Mouse (Mus musculus): ENCODE results near the gene Ube2f. TPM values are rescaled to one million over a fixed set of nuclear protein-coding genes. Genes with fewer than 3 reads are reported as not detected.

Ube2f gene
- 72.4 and 80.5 TPM in 2 replicates for polyA plus RNA-seq (2014; fragmentation: Nextera tagmentation; extraction: Ambion mirVana)

DNA sequence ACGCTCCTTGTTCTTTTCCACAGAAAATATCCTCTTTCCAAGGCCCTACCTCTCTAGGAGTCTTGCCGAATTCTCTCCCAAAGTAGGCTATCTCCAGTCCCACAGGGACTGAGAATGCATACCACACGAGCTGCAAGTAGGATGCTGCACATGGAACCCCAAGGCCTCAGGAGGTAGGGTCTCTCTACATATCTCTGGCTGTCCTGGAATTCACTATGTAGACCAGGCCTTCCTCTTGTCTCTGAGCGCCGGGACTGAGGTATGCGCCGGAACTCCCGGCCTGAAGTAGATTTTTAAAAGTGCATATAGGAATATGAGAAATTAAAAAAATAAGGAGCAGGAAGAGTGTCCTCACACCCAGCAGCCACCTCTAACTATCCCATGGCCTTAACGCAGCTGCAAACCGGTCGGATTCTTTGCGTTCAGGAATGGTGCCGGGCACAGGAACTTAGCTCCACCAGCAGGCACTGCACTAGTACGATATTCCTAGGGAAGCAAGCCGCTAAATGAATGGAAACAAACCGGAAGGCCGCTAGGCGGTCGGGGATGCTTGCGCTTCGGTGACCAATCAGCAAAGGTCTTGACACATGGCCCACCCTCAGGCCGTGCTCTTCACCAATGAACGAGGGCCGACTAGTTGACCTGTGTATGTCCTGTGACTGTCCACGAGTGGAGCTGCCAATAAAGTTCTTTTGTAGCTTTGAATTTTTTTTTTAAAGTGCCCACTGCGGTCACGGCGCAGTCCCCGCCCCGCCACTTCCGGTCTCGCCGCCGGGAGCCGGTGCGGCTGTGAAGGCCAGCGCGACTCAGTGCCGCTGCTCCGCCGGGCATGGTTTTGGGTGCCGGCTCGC lies at the start of gene Ube2f:
TSS of gene Ube2f (plus strand) at position 741 of the 851 bp plus-strand sequence.
- Histone ChIP-seq H3K4me3 (ENCODE audit: low read length) (peak within 1 kb of the TSS; percentile 99), H3K9me3 (ENCODE audit: control insufficient read depth, low read length) (no peaks in the 10 kb centered on the region), H3K27me3 (ENCODE audit: control insufficient read depth, insufficient read depth, low read length) (no peaks in the 10 kb centered on the region), H3K36me3 (ENCODE audit: control insufficient read depth, insufficient read depth, low read length) (0 out of 2 replicates have a peak, but pooled peaks cover 3% of the 10 kb centered on the region), H3K9ac (ENCODE audit: low read depth, low read length) (peak within 1 kb of the TSS; percentile 97), H3K27ac (ENCODE audit: low read depth, low read length) (peak within 1 kb of the TSS; percentile 85), H3K4me1 (ENCODE audit: control insufficient read depth, insufficient read depth, low read length) (peaks cover 16% of the 10 kb centered on the region), H3K4me2 (replicated peaks; ENCODE audit: low read depth, low read length) (peak within 1 kb of the TSS; percentile 81)
- peak; percentile 99 for ATAC-seq (ENCODE audit: low FRiP score, low TSS enrichment)
- WGBS: under 1% methylated on average over 43 of the region's 43 CpGs

DNA sequence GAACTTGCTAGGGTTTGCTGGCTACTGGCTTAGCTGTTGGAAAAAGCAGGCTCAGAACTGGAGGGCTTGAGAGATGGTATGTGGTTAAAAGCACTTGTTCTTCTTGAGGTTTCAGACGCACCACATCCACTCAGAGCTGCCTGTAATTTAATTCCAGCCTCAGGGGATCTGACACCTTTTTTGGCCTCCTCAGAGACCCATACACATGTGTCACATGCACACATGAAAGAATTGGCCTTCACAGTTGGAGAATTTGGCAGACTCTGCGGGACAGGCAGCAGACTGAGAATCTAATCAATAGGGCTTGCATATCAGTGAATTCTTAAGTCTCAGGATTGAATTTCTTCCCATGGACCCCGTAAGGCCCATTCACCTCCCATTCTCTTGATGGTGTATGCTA lies 49.0 kb upstream of the Ube2f start:
- Histone ChIP-seq H3K36me3 (ENCODE audit: control insufficient read depth, insufficient read depth, low read length) (no peaks in the 10 kb centered on the region), H3K4me2 (replicated peaks; ENCODE audit: low read depth, low read length) (no peak overlapping the region), H3K27ac (ENCODE audit: low read depth, low read length) (no peak overlapping the region), H3K4me1 (ENCODE audit: control insufficient read depth, insufficient read depth, low read length) (no peaks in the 10 kb centered on the region), H3K9me3 (ENCODE audit: control insufficient read depth, low read length) (no peaks in the 10 kb centered on the region), H3K9ac (ENCODE audit: low read depth, low read length) (no peak overlapping the region), H3K27me3 (ENCODE audit: control insufficient read depth, insufficient read depth, low read length) (no peaks in the 10 kb centered on the region), H3K4me3 (ENCODE audit: low read length) (no peak overlapping the region)
- WGBS: 58% methylated on average over 3 of the region's 3 CpGs
- no peak for ATAC-seq (ENCODE audit: low FRiP score, low TSS enrichment)

DNA sequence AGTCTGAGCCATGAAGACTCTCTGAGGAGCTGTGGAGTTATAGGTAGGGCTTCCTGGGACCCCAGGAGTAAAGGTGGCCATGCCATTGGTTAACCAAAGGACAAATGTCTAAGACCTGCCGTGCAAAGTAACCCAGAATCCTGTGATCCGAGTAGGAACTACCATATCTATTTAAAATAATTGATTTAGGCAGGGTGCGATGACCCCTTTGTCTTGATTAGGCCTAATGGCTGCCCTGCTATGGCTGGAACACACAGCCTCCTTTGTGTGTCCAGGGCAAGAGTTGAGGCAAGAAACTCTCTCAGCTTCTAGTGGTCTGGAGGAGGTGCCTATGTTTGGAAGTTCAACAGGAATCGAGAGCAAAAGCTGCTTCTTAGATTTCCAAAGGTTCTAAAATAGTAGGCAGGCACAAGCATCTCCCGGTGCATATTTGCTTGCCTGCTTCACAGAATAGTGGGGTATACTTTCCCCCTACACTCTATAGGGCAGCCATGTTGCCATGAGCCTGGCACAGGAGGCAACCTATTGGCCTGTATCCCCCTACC lies 45.8 kb upstream of the Ube2f start:
- Histone ChIP-seq H3K4me2 (replicated peaks; ENCODE audit: low read depth, low read length) (no peak overlapping the region), H3K9me3 (ENCODE audit: control insufficient read depth, low read length) (no peaks in the 10 kb centered on the region), H3K27me3 (ENCODE audit: control insufficient read depth, insufficient read depth, low read length) (no peaks in the 10 kb centered on the region), H3K36me3 (ENCODE audit: control insufficient read depth, insufficient read depth, low read length) (no peaks in the 10 kb centered on the region), H3K4me3 (ENCODE audit: low read length) (no peak overlapping the region), H3K27ac (ENCODE audit: low read depth, low read length) (no peak overlapping the region), H3K4me1 (ENCODE audit: control insufficient read depth, insufficient read depth, low read length) (no peaks in the 10 kb centered on the region), H3K9ac (ENCODE audit: low read depth, low read length) (no peak overlapping the region)
- no peak for ATAC-seq (ENCODE audit: low FRiP score, low TSS enrichment)
- 87% methylated on average over 5 of the region's 5 CpGs for WGBS

DNA sequence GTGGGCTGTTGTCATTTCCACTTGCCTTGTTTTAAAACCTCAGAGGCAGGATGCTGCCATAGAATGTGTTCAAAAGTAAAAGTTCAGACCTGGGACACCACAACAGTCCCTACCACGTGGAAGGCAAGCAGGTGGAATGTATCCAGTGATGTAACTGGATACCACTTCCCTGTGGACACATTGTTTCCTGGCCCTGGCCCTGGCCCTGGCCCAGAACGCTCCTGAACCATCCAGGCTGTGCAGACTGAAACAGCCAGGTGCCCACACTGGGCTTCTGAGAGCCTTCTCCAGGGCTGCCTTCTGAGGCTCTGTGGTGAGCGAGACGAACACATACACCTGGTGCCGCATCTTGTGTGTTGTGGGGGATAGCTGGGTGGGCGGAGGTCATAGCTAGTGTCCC lies 44.5 kb upstream of the Ube2f start:
- no peaks in the 10 kb centered on the region for H3K27me3 ChIP-seq (ENCODE audit: control insufficient read depth, insufficient read depth, low read length)
- H3K4me1 ChIP-seq (ENCODE audit: control insufficient read depth, insufficient read depth, low read length): no peaks in the 10 kb centered on the region
- 0 out of 2 replicates have a peak, but pooled peaks have one; percentile 24 for ATAC-seq (ENCODE audit: low FRiP score, low TSS enrichment)
- no peak overlapping the region for H3K27ac ChIP-seq (ENCODE audit: low read depth, low read length)
- H3K36me3 ChIP-seq (ENCODE audit: control insufficient read depth, insufficient read depth, low read length): no peaks in the 10 kb centered on the region
- no peak overlapping the region for H3K4me3 ChIP-seq (ENCODE audit: low read length)
- no peak overlapping the region for H3K9ac ChIP-seq (ENCODE audit: low read depth, low read length)
- no peak overlapping the region for H3K4me2 ChIP-seq (replicated peaks; ENCODE audit: low read depth, low read length)
- WGBS: 64% methylated on average over 6 of the region's 6 CpGs
- H3K9me3 ChIP-seq (ENCODE audit: control insufficient read depth, low read length): no peaks in the 10 kb centered on the region

DNA sequence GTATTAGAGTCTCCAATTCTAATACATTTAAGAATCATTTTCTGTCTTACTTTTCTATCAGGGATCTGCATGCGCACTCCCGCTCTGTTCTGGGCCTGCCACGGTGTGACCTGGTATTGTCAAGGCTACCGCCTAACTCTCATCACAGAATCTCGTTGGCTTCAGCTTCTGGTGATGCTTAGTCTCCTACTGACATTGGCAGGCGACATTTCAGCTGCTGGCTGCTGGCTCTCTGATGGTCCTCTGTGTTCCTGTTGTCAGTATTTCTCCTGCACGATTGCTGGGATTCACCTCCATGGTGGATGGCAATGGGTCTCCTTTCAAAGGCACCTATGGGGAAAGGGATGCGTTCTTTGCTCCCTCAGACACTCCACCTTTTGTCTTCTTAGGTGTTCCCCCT lies 43.8 kb upstream of the Ube2f start:
- Histone ChIP-seq H3K4me1 (ENCODE audit: control insufficient read depth, insufficient read depth, low read length) (no peaks in the 10 kb centered on the region), H3K4me3 (ENCODE audit: low read length) (no peak overlapping the region), H3K27ac (ENCODE audit: low read depth, low read length) (no peak overlapping the region), H3K36me3 (ENCODE audit: control insufficient read depth, insufficient read depth, low read length) (no peaks in the 10 kb centered on the region), H3K9ac (ENCODE audit: low read depth, low read length) (no peak overlapping the region), H3K27me3 (ENCODE audit: control insufficient read depth, insufficient read depth, low read length) (no peaks in the 10 kb centered on the region), H3K9me3 (ENCODE audit: control insufficient read depth, low read length) (no peaks in the 10 kb centered on the region), H3K4me2 (replicated peaks; ENCODE audit: low read depth, low read length) (no peak overlapping the region)
- WGBS: 85% methylated on average over 8 of the region's 8 CpGs
- no peak for ATAC-seq (ENCODE audit: low FRiP score, low TSS enrichment)

DNA sequence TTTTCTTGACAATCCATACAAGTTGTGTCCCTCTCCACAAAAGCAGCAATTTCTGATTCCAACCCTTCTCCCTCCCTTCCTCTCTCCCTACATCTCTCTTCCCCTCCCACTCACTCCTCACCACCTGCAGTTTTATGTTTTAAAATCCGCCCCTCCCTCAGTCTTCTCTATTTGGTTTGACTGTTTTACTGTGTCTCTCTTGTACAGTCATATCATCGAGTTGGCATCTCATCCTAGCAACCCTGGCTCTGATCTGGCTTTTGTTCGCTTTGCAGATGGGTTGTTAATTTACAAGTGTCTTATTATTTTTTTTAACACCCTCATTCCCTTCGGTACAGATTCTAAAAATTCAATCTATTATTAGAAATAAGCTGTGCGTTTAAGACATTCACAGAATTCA lies 43.2 kb upstream of the Ube2f start:
- H3K27me3 ChIP-seq (ENCODE audit: control insufficient read depth, insufficient read depth, low read length): no peaks in the 10 kb centered on the region
- WGBS: 61% methylated on average over 5 of the region's 5 CpGs
- H3K4me1 ChIP-seq (ENCODE audit: control insufficient read depth, insufficient read depth, low read length): no peaks in the 10 kb centered on the region
- no peak overlapping the region for H3K4me2 ChIP-seq (replicated peaks; ENCODE audit: low read depth, low read length)
- no peak overlapping the region for H3K27ac ChIP-seq (ENCODE audit: low read depth, low read length)
- ATAC-seq (ENCODE audit: low FRiP score, low TSS enrichment): no peak
- H3K9me3 ChIP-seq (ENCODE audit: control insufficient read depth, low read length): no peaks in the 10 kb centered on the region
- no peak overlapping the region for H3K4me3 ChIP-seq (ENCODE audit: low read length)
- no peaks in the 10 kb centered on the region for H3K36me3 ChIP-seq (ENCODE audit: control insufficient read depth, insufficient read depth, low read length)
- H3K9ac ChIP-seq (ENCODE audit: low read depth, low read length): no peak overlapping the region

DNA sequence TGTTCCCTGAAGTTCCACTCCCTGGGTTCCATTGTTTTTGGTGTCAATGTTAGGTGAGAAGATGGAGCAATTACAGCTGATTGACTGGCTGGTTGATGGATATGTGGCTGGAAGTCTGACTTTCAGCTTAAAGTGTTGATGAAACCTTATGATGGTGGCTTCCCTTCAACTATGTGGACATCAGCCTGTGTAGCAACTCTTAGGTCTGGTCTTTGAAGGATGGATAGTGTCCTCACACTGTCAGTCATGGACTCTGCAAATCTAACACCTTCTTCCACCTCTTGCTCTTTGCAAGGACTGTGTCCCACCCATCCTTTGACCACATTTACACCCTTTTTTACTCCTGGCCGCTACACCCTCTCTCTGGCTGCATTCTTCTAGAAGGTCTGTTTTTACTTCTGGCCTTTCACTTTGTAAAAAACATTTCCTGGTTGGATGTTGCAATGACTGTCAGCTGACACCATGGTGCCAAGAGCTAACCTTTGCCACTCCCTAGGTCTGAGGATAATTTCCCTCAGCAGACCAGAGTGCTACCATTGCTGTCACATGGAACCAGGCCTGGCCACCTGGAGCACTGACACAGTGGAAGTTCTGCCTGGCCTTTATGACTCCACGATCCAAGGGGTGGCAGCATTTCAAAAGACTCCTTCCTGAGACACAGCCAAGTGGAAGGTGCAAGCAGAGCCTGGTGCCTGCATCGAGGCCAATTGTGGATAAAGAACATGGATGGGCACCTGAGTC lies 42.6 kb upstream of the Ube2f start:
- Histone ChIP-seq H3K4me3 (ENCODE audit: low read length) (no peak overlapping the region), H3K4me1 (ENCODE audit: control insufficient read depth, insufficient read depth, low read length) (no peaks in the 10 kb centered on the region), H3K36me3 (ENCODE audit: control insufficient read depth, insufficient read depth, low read length) (no peaks in the 10 kb centered on the region), H3K27ac (ENCODE audit: low read depth, low read length) (no peak overlapping the region), H3K9me3 (ENCODE audit: control insufficient read depth, low read length) (no peaks in the 10 kb centered on the region), H3K9ac (ENCODE audit: low read depth, low read length) (no peak overlapping the region), H3K4me2 (replicated peaks; ENCODE audit: low read depth, low read length) (no peak overlapping the region), H3K27me3 (ENCODE audit: control insufficient read depth, insufficient read depth, low read length) (no peaks in the 10 kb centered on the region)
- WGBS: 61% methylated on average over 3 of the region's 3 CpGs
- no peak for ATAC-seq (ENCODE audit: low FRiP score, low TSS enrichment)

DNA sequence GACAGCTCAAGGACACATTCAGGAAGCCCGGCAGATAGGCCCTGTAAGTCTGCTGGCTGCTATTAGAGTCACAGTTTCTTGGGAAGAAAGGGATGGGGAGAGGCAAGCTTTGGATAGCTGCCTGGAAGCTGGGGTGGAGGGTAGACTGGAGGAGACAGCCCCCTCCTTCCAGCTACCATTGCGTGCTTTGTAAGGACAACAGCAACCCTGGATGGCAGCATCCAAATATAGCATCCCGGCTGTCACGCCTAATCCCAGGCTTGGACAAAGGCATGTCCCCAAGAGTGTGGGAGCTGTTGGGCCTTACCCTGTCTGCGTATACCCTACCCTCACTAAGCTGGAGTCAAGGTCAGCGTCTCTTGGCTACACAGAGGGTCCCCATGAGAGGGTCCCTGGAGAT lies 40.8 kb upstream of the Ube2f start:
- WGBS: 89% methylated on average over 6 of the region's 6 CpGs
- H3K27ac ChIP-seq (ENCODE audit: low read depth, low read length): no peak overlapping the region
- no peaks in the 10 kb centered on the region for H3K4me1 ChIP-seq (ENCODE audit: control insufficient read depth, insufficient read depth, low read length)
- no peak overlapping the region for H3K4me2 ChIP-seq (replicated peaks; ENCODE audit: low read depth, low read length)
- no peak overlapping the region for H3K9ac ChIP-seq (ENCODE audit: low read depth, low read length)
- ATAC-seq (ENCODE audit: low FRiP score, low TSS enrichment): no peak
- no peaks in the 10 kb centered on the region for H3K36me3 ChIP-seq (ENCODE audit: control insufficient read depth, insufficient read depth, low read length)
- H3K27me3 ChIP-seq (ENCODE audit: control insufficient read depth, insufficient read depth, low read length): no peaks in the 10 kb centered on the region
- no peaks in the 10 kb centered on the region for H3K9me3 ChIP-seq (ENCODE audit: control insufficient read depth, low read length)
- no peak overlapping the region for H3K4me3 ChIP-seq (ENCODE audit: low read length)

DNA sequence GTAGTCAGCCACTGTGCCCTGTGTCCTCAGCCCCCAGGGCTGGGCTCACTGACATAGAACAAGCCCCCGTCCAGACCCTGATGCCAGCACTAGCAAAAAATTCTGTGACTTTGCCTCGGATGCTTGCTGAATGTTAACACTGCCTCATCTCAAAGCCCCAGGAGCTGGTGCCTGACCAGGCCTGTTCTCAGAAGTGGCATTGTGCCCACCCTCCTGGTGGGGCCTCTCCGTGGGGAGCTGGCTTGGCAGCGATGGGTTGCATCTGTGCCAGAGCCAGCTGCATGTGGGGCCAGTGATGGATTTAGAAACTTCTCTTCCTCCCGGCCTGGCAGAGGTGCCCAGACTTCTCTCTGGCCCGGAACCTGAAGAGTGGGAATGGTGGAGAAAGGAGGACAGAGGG lies 40.3 kb upstream of the Ube2f start:
- 84% methylated on average over 6 of the region's 6 CpGs for WGBS
- no peak overlapping the region for H3K27ac ChIP-seq (ENCODE audit: low read depth, low read length)

More for the DNA sequence above, 40.3 kb upstream of the Ube2f start:
- Histone ChIP-seq H3K4me1 (ENCODE audit: control insufficient read depth, insufficient read depth, low read length) (no peaks in the 10 kb centered on the region), H3K36me3 (ENCODE audit: control insufficient read depth, insufficient read depth, low read length) (no peaks in the 10 kb centered on the region), H3K4me3 (ENCODE audit: low read length) (no peak overlapping the region), H3K4me2 (replicated peaks; ENCODE audit: low read depth, low read length) (no peak overlapping the region), H3K9me3 (ENCODE audit: control insufficient read depth, low read length) (no peaks in the 10 kb centered on the region), H3K9ac (ENCODE audit: low read depth, low read length) (no peak overlapping the region), H3K27me3 (ENCODE audit: control insufficient read depth, insufficient read depth, low read length) (no peaks in the 10 kb centered on the region)
- ATAC-seq (ENCODE audit: low FRiP score, low TSS enrichment): no peak

Data from kidney, embryonic 14.5 days (tissue).